Comparison of ENCODE assay signal across 16 mouse cellular contexts in the genomic region with DNA sequence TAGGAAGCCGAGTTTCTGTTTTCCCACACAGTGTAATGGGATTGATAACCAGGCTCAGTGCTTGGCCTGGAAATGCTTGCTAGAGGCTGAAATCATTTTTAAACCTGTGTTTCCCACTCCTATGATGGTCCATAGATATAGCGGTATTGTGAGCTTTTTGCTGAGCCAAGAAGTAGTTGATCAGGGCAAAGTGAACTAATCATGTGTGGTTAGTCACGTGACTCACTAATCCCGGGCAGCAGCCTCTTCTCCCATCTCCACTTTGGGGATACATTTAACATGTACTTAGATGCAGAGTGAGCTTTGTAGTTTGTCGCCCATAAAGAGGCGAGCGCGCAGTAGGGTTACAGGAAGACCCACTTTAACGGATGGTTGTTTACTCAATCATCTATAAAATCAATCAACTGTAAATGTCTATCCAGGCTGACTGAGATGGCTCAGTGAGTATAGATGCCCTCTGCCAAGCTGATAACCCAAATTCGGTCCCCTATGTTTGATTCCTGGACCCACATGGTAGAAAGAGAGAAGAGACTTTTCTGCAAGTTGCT.
"Had no signal": no experiment of that assay in that cellular context is flagged by ENCODE, and none has a peak within 500 bp of the region (broad histone marks: within the 10 kb centered on the region; RNA-seq: fewer than 3 reads in every experiment).

No protein-coding gene starts in this region.

- H3K9ac ChIP-seq: liver, postnatal 0 days; lung, embryonic 15.5 days; midbrain, embryonic 13.5 days; neural tube, embryonic 13.5 days; stomach, embryonic 15.5 days had no signal

- H3K4me2 ChIP-seq: lung, embryonic 15.5 days; midbrain, embryonic 13.5 days; neural tube, embryonic 13.5 days; stomach, embryonic 15.5 days had no signal

- ATAC-seq: liver, postnatal 0 days; lung, postnatal 0 days; midbrain, embryonic 13.5 days; midbrain, embryonic 16.5 days had no signal

- H3K4me3 ChIP-seq: lung, embryonic 15.5 days; midbrain, embryonic 10.5 days; midbrain, embryonic 13.5 days; myocyte; neural tube, embryonic 13.5 days; stomach, embryonic 15.5 days had no signal

- DNase-seq: liver, postnatal 0 days; lung, adult 2 months; lung, postnatal 4 days; right cerebral cortex, postnatal 14 days; thymus, adult 2 months; thymus, postnatal 25 days; thymus, postnatal 4 days had no signal

- H3K9me3 ChIP-seq: lung, embryonic 15.5 days; midbrain, embryonic 10.5 days; midbrain, embryonic 13.5 days; neural tube, embryonic 13.5 days; stomach, embryonic 15.5 days had no signal

- H3K27me3 ChIP-seq: lung, embryonic 15.5 days; midbrain, embryonic 13.5 days; neural tube, embryonic 13.5 days; stomach, embryonic 15.5 days had no signal

- H3K27ac ChIP-seq: lung, embryonic 15.5 days; midbrain, embryonic 10.5 days; midbrain, embryonic 13.5 days; neural tube, embryonic 13.5 days; stomach, embryonic 15.5 days; stomach, postnatal 0 days had no signal

- H3K36me3 ChIP-seq: lung, embryonic 15.5 days; midbrain, embryonic 10.5 days; midbrain, embryonic 13.5 days; neural tube, embryonic 13.5 days; stomach, embryonic 15.5 days had no signal
